Mouse (Mus musculus): ENCODE results near the gene Phtf2. TPM values are rescaled to one million over a fixed set of nuclear protein-coding genes. Genes with fewer than 3 reads are reported as not detected.
A peak's percentile ranks its signal among the peaks of the same experiment; 100 is the strongest.
"Not testable (repeated sequence)": the region's sequence is repeated elsewhere in the genome, so short reads cannot be mapped to it uniquely, and the experiment has no call there.

Gene Phtf2
- polyA plus RNA-seq, 1 experiment from 2014 or later, result 14.2 TPM

GRCm38 (mm10) chr5:20759771-20760170, 122.2 kb downstream of the Phtf2 start:
- no peaks in the 10 kb centered on the region for H3K9me3 ChIP-seq
- H3K4me3 ChIP-seq, result no peak overlapping the region
- no peaks in the 10 kb centered on the region for H3K27me3 ChIP-seq
- no peak overlapping the region for H3K9ac ChIP-seq
- H3K4me1 ChIP-seq, result no peaks in the 10 kb centered on the region
- no peak for ATAC-seq (ENCODE audit: insufficient number of reproducible peaks, low FRiP score, low TSS enrichment, low read depth)
- no peak overlapping the region for H3K4me2 ChIP-seq
- 70% methylated on average over 5 of the region's 5 CpGs for WGBS
- H3K27ac ChIP-seq, result no peak overlapping the region
- peaks cover 3% of the 10 kb centered on the region; the same call in 1 of the 2 replicates for H3K36me3 ChIP-seq

- no peak for ATAC-seq (ENCODE audit: insufficient number of reproducible peaks, low FRiP score, low TSS enrichment, low read depth)
- 28% methylated on average over 5 of the region's 5 CpGs for WGBS
- Histone ChIP-seq H3K4me1 (no peaks in the 10 kb centered on the region), H3K27ac (no peak overlapping the region), H3K36me3 (no peaks in the 10 kb centered on the region), H3K27me3 (no peaks in the 10 kb centered on the region), H3K4me2 (no peak overlapping the region), H3K9me3 (no peaks in the 10 kb centered on the region), H3K9ac (no peak overlapping the region), H3K4me3 (no peak overlapping the region)
Observed at GRCm38 (mm10) chr5:20753963-20754362, 128.0 kb downstream of the Phtf2 start.

- H3K36me3 ChIP-seq, result no peaks in the 10 kb centered on the region
- no peak overlapping the region for H3K9ac ChIP-seq
- no peaks in the 10 kb centered on the region for H3K9me3 ChIP-seq
- no peaks in the 10 kb centered on the region for H3K27me3 ChIP-seq
- no peak overlapping the region for H3K27ac ChIP-seq
- 52% methylated on average over 2 of the region's 2 CpGs for WGBS
- no peaks in the 10 kb centered on the region for H3K4me1 ChIP-seq
- ATAC-seq (ENCODE audit: insufficient number of reproducible peaks, low FRiP score, low TSS enrichment, low read depth), result no peak
- no peak overlapping the region for H3K4me3 ChIP-seq
- H3K4me2 ChIP-seq, result no peak overlapping the region
Observed at GRCm38 (mm10) chr5:20753096-20753495, 128.8 kb downstream of the Phtf2 start.

- Histone ChIP-seq H3K9me3 (no peaks in the 10 kb centered on the region), H3K36me3 (no peaks in the 10 kb centered on the region), H3K9ac (no peak overlapping the region), H3K4me1 (no peaks in the 10 kb centered on the region), H3K4me3 (no peak overlapping the region), H3K27ac (no peak overlapping the region), H3K27me3 (no peaks in the 10 kb centered on the region), H3K4me2 (no peak overlapping the region)
- ATAC-seq (ENCODE audit: insufficient number of reproducible peaks, low FRiP score, low TSS enrichment, low read depth), result no peak
- 57% methylated on average over 7 of the region's 7 CpGs for WGBS
Observed at GRCm38 (mm10) chr5:20751696-20752095, 130.2 kb downstream of the Phtf2 start.

- no peaks in the 10 kb centered on the region for H3K9me3 ChIP-seq
- WGBS, result 80% methylated on average over 7 of the region's 7 CpGs
- H3K4me1 ChIP-seq, result no peaks in the 10 kb centered on the region
- H3K27me3 ChIP-seq, result no peaks in the 10 kb centered on the region
- H3K4me2 ChIP-seq, result no peak overlapping the region
- no peaks in the 10 kb centered on the region for H3K36me3 ChIP-seq
- no peak for ATAC-seq (ENCODE audit: insufficient number of reproducible peaks, low FRiP score, low TSS enrichment, low read depth)
- no peak overlapping the region for H3K27ac ChIP-seq
- no peak overlapping the region for H3K4me3 ChIP-seq
- no peak overlapping the region for H3K9ac ChIP-seq
Observed at GRCm38 (mm10) chr5:20751000-20751399, 130.9 kb downstream of the Phtf2 start.

GRCm38 (mm10) chr5:20749535-20749934, 132.4 kb downstream of the Phtf2 start:
- Histone ChIP-seq H3K4me3 (no peak overlapping the region), H3K9ac (no peak overlapping the region), H3K4me1 (no peaks in the 10 kb centered on the region), H3K9me3 (no peaks in the 10 kb centered on the region), H3K27me3 (no peaks in the 10 kb centered on the region), H3K36me3 (no peaks in the 10 kb centered on the region), H3K4me2 (no peak overlapping the region), H3K27ac (no peak overlapping the region)
- WGBS, result 84% methylated on average over 3 of the region's 3 CpGs
- ATAC-seq (ENCODE audit: insufficient number of reproducible peaks, low FRiP score, low TSS enrichment, low read depth), result no peak

GRCm38 (mm10) chr5:20748856-20749255, 133.1 kb downstream of the Phtf2 start:
- no peaks in the 10 kb centered on the region for H3K27me3 ChIP-seq
- 80% methylated on average over 8 of the region's 8 CpGs for WGBS
- H3K27ac ChIP-seq, result no peak overlapping the region
- H3K36me3 ChIP-seq, result no peaks in the 10 kb centered on the region
- no peaks in the 10 kb centered on the region for H3K4me1 ChIP-seq
- ATAC-seq (ENCODE audit: insufficient number of reproducible peaks, low FRiP score, low TSS enrichment, low read depth), result no peak
- H3K9ac ChIP-seq, result no peak overlapping the region
- H3K4me2 ChIP-seq, result no peak overlapping the region
- H3K9me3 ChIP-seq, result no peaks in the 10 kb centered on the region
- H3K4me3 ChIP-seq, result no peak overlapping the region

GRCm38 (mm10) chr5:20748142-20748541, 133.8 kb downstream of the Phtf2 start:
- WGBS, result 87% methylated on average over 4 of the region's 4 CpGs
- Histone ChIP-seq H3K9me3 (no peaks in the 10 kb centered on the region), H3K9ac (no peak overlapping the region), H3K27ac (no peak overlapping the region), H3K4me3 (no peak overlapping the region), H3K4me2 (no peak overlapping the region), H3K27me3 (no peaks in the 10 kb centered on the region), H3K4me1 (no peaks in the 10 kb centered on the region), H3K36me3 (no peaks in the 10 kb centered on the region)
- ATAC-seq (ENCODE audit: insufficient number of reproducible peaks, low FRiP score, low TSS enrichment, low read depth), result no peak

GRCm38 (mm10) chr5:20741936-20742335, 140.0 kb downstream of the Phtf2 start:
- Histone ChIP-seq H3K4me2 (no peak overlapping the region), H3K36me3 (no peaks in the 10 kb centered on the region), H3K27ac (no peak overlapping the region), H3K4me1 (no peaks in the 10 kb centered on the region), H3K9me3 (no peaks in the 10 kb centered on the region), H3K9ac (no peak overlapping the region), H3K4me3 (no peak overlapping the region), H3K27me3 (no peaks in the 10 kb centered on the region)
- no peak for ATAC-seq (ENCODE audit: insufficient number of reproducible peaks, low FRiP score, low TSS enrichment, low read depth)
- WGBS, result 77% methylated on average over 8 of the region's 8 CpGs

- H3K4me2 ChIP-seq, result no peak overlapping the region
- H3K9me3 ChIP-seq, result no peaks in the 10 kb centered on the region
- H3K27ac ChIP-seq, result no peak overlapping the region
- 80% methylated on average over 6 of the region's 6 CpGs for WGBS
- H3K4me3 ChIP-seq, result no peak overlapping the region
- no peak overlapping the region for H3K9ac ChIP-seq
- H3K27me3 ChIP-seq, result no peaks in the 10 kb centered on the region
- H3K4me1 ChIP-seq, result no peaks in the 10 kb centered on the region
- no peaks in the 10 kb centered on the region for H3K36me3 ChIP-seq
- no peak for ATAC-seq (ENCODE audit: insufficient number of reproducible peaks, low FRiP score, low TSS enrichment, low read depth)
Observed at GRCm38 (mm10) chr5:20741193-20741592, 140.7 kb downstream of the Phtf2 start.

- no peak for ATAC-seq (ENCODE audit: insufficient number of reproducible peaks, low FRiP score, low TSS enrichment, low read depth)
- Histone ChIP-seq H3K9me3 (no peaks in the 10 kb centered on the region), H3K4me3 (no peak overlapping the region), H3K36me3 (no peaks in the 10 kb centered on the region), H3K27me3 (no peaks in the 10 kb centered on the region), H3K4me1 (no peaks in the 10 kb centered on the region), H3K27ac (no peak overlapping the region), H3K9ac (no peak overlapping the region), H3K4me2 (no peak overlapping the region)
- 38% methylated on average over 2 of the region's 2 CpGs for WGBS
Observed at GRCm38 (mm10) chr5:20738795-20739194, 143.1 kb downstream of the Phtf2 start.

GRCm38 (mm10) chr5:20723226-20723625, 158.7 kb downstream of the Phtf2 start:
- not testable (repeated sequence) for H3K4me1 ChIP-seq; H3K9ac ChIP-seq; H3K4me2 ChIP-seq; H3K27ac ChIP-seq; H3K9me3 ChIP-seq; H3K36me3 ChIP-seq; H3K4me3 ChIP-seq; ATAC-seq (ENCODE audit: insufficient number of reproducible peaks, low FRiP score, low TSS enrichment, low read depth); H3K27me3 ChIP-seq
- 83% methylated on average over 4 of the region's 4 CpGs for WGBS

GRCm38 (mm10) chr5:20720201-20720900, 161.6 kb downstream of the Phtf2 start:
- Histone ChIP-seq H3K27me3 (no peaks in the 10 kb centered on the region), H3K9me3 (no peaks in the 10 kb centered on the region), H3K27ac (no peak overlapping the region), H3K36me3 (no peaks in the 10 kb centered on the region), H3K4me2 (no peak overlapping the region), H3K4me3 (no peak overlapping the region), H3K4me1 (no peaks in the 10 kb centered on the region), H3K9ac (no peak overlapping the region)
- WGBS, result 54% methylated on average over 4 of the region's 4 CpGs
- peak; percentile 52; the same call in 1 of the 2 replicates for ATAC-seq (ENCODE audit: insufficient number of reproducible peaks, low FRiP score, low TSS enrichment, low read depth)
